Mouse (Mus musculus): ENCODE measurements at regions not wholly inside any gene's neighbourhood (a gene's known extent, or its start where the extent isn't known, plus 50 kb on each side); places are given as distances from the start of the nearest gene placed in this dataset.

DNA sequence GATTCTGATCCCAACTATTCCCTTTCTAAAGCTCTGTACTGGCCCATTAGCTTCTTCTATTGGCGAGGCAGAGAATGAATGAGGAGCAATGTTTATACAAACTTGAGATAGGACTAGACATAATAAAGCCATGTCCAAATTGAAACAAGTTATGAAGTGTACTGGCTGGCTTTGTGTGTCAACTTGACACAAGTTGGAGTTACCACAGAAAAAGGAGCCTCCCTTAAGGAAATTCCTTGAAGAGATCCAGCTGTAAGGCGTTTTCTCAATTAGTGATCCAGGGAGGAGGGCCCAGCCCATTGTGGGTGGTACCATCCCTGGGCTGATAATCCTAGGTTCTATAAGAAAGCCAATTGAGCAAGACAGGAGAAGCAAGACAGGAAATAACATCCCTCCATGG, 135.9 kb upstream of the Cr2 start:
- DNase-seq: no peak

DNA sequence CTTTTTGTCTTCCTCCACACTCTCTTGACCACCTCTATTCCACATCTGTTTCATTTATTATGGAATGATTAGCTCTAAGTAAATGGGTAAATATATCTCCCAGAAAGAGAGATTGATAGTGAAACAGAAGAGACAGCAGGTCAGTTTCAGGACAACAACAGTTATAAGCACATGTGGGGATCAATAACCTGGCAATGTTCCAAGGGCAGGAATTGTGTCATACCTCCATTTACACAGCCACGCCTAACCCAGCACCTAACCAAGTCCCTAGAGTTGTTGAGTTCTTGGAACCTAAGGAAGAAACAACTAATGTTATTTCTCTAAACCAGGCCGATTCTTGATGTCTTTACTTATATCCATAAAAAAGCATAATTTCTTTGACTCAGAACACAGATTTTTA, 108.6 kb upstream of the Cr2 start:
- no peak for DNase-seq

DNA sequence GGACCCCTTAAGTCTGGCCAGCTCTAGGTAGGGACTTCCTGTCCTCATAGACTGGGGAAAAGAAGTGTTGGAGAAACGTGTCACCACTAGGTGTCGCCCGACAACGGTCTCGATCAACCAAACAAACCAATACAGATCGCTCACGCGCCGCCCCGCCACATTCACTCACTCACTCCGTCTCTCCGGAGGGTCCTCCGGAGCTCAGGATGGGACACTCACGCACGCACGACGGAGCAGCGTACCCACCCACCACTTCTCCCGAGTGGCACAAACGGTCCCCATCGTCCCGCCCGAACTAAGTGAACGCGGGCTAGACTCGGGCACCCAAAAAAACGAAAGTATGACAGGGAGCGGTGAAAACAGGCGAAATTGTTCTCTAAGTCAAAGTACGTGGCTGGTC, 65.0 kb upstream of the Cr2 start:
- DNase-seq: peak; percentile 100

DNA sequence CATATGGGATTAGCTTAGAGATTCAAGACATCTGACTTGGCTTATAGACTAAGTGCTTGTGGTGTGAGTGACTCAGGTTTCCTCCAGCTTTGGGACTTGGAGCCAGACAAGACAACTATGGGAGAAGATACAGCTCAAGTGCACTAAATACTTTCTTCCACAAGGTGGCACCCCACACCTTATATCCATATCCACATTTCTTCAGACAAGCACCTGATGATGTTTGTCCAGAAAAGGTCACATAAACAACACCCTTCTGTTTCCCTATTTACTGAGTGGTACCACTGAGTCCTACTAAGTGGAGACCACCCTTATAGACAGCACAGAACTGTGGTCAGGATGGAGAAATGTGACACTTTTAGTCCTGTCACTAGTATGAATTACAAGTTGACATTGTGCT, 56.1 kb upstream of the Cr2 start:
- DNase-seq: peak; percentile 12

DNA sequence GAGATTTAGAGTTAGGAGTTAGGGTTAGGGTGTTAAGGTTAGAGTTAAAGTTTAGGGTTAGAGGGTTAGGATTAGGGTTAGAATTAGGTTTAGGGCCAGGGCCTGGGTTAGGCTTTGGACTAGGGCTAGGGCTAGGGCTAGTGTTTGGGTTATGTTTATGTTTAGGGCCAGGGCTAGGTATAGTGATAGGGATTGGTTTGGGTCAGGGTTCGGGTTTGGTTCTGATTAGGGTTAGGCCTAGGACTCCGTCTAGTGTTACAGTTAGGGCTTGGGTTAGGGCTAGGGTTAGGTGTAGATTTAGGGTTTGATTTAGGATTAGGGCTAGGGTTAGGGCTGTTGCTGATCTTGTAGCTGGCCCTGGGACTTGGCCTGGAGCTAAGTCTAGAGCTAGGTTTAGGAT, 50.5 kb upstream of the Cr2 start:
- DNase-seq: no peak

Small RNAs in the stretch of these regions (microRNA-seq; reads per million reads assigned to microRNA genes)
- gene Gm24802: 0 reads per million in 2 experiments
